Mouse (Mus musculus): ENCODE data around the gene Triml1. TPM values are rescaled to one million over a fixed set of nuclear protein-coding genes. Genes with fewer than 3 reads are reported as not detected.

Gene Triml1
- polyA plus RNA-seq (2012; rRNA removed), result not detected in 2 replicates

DNA sequence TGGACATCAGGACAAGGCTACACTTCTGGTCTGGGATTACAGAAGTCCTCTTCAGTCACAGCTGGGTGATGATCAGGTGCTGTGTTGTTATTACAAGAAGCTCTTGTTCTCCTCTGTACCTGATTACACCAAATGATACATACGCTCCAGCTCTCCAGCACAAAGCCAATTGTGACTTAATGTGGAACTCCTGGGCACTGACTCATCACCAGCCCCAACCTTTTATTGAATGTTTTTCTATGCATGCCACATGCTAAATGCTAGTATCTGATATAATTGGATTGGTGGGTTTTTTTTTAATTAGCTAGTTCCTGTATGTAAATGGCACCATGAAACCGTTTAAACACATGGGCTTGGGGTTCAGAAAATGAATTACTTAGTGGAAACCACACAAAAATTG is at the start of gene Triml1:
Triml1 (minus strand) TSS at position 101 of the 400 bp plus-strand sequence.
- Histone ChIP-seq H3K4me1 (ENCODE audit: control insufficient read depth, insufficient read depth, low read length) (no peaks in the 10 kb centered on the region), H3K27ac (ENCODE audit: insufficient read depth, low read length) (no peak within 1 kb of the TSS)
- TF ChIP-seq POLR2A (IDR thresholded peaks at IDR 0.05; ENCODE audit: extremely low read depth, insufficient read depth, low read length) (no peak), CTCF (IDR thresholded peaks at IDR 0.05; ENCODE audit: extremely low read depth, insufficient read depth, low read length) (no peak)

DNA sequence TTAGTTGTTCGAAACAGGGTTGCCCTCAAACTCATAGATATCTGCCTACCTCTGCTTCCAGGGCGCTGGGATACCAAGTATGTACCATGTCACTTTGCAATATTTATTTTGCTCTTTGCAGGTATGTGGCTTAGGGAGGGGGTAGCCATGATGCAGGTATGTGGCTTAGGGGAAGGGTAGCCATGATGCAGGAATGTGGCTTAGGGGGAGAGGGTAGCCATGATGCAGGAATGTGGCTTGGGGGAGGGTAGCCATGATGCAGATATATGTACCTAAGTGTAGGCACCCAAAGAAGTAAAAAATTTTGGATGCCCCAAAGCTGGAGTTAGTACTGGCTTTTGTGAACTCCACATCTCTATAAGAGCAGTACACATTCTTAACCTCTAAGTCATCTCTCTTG is 41.0 kb upstream of the Triml1 start:
- H3K4me3 ChIP-seq (ENCODE audit: insufficient read depth, low read length), result no peak overlapping the region
- no peaks in the 10 kb centered on the region for H3K4me1 ChIP-seq (ENCODE audit: control insufficient read depth, insufficient read depth, low read length)
- no peak overlapping the region for H3K27ac ChIP-seq (ENCODE audit: insufficient read depth, low read length)
- TF ChIP-seq CTCF (IDR thresholded peaks at IDR 0.05; ENCODE audit: extremely low read depth, insufficient read depth, low read length), result no peak
- TF ChIP-seq POLR2A (IDR thresholded peaks at IDR 0.05; ENCODE audit: extremely low read depth, insufficient read depth, low read length), result no peak

More for the DNA sequence above, at the start of gene Triml1:
- H3K4me3 ChIP-seq (ENCODE audit: insufficient read depth, low read length), result no peak within 1 kb of the TSS

DNA sequence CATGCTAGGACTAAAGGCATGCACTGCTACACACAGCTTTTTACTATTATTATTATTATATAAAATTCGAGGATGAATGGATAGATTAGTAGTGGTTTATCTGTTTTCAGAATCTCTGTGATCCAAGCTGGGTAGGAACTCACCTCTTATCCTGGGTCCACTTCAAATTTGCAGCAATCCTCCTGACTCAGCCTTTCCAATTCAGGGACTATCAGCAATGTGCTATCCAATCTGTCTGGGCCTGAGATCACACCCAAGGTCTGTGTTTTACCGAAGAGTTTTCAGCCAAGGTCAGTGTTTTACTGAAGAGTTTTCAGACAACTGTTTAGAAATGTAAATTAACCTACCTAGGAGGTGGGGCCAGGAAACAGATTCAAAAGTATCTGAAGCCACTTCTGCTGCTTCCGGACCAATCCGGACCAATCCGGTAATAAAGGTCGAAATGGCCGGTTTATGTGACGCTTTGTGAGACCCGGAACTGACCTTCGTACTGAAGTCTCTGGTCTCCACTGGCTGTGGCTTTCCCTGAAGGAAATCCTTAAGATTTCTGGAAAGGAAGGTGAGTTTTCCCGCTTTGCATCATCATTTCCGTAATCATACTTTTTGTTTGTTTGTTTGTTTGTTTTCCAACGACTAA is 38.9 kb upstream of the Triml1 start, which contains the start of gene Triml2:
Triml2 (plus strand) TSS at position 488 of the 637 bp plus-strand sequence.
- Histone ChIP-seq H3K4me1 (ENCODE audit: control insufficient read depth, insufficient read depth, low read length) (no peaks in the 10 kb centered on the region), H3K27ac (ENCODE audit: insufficient read depth, low read length) (no peak within 1 kb of the TSS), H3K4me3 (ENCODE audit: insufficient read depth, low read length) (no peak within 1 kb of the TSS)
- TF ChIP-seq POLR2A (IDR thresholded peaks at IDR 0.05; ENCODE audit: extremely low read depth, insufficient read depth, low read length) (no peak), CTCF (IDR thresholded peaks at IDR 0.05; ENCODE audit: extremely low read depth, insufficient read depth, low read length) (no peak)

DNA sequence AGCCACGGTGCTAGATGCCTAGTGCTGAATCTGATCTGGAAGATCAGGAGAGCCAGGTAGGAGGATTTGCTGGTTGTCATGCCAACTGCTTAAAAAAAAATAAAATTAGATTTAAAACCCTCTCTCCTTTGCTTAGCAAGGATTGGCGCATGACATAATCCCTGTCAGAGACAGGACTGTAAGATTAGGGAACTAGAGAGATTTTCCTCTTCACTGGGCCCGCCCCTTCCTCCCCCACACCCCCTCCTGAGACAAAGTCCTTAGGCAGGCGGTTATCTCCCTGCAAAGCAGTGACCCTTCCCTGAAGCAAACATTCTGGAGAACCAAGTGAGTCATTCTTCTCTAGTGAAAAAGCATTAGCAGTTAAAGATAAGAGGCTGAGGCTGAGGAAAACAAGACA is 37.9 kb upstream of the Triml1 start:
- TF ChIP-seq CTCF (IDR thresholded peaks at IDR 0.05; ENCODE audit: extremely low read depth, insufficient read depth, low read length) (no peak), POLR2A (IDR thresholded peaks at IDR 0.05; ENCODE audit: extremely low read depth, insufficient read depth, low read length) (no peak)
- no peak overlapping the region for H3K4me3 ChIP-seq (ENCODE audit: insufficient read depth, low read length)
- no peaks in the 10 kb centered on the region for H3K4me1 ChIP-seq (ENCODE audit: control insufficient read depth, insufficient read depth, low read length)
- H3K27ac ChIP-seq (ENCODE audit: insufficient read depth, low read length), result no peak overlapping the region

DNA sequence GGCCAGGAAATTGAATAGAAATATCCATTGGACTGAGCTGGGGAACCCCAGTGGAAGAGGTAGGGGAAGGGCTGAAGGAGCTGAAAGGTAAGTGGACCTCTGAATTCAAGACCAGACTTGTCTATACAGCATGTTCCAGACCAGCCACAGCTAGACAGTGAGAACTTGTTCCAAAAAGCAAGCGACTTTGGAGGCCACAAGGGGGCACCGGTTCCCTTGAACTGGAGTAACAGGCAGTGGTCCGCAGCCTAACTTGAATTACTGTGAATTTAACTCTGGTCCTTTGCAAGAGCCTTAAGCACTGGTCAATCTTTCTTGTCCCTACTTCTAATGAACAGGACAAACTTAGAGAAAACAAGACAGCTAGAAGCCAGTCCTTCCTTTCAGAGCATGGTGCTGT is 37.0 kb upstream of the Triml1 start:
- TF ChIP-seq CTCF (IDR thresholded peaks at IDR 0.05; ENCODE audit: extremely low read depth, insufficient read depth, low read length) (no peak), POLR2A (IDR thresholded peaks at IDR 0.05; ENCODE audit: extremely low read depth, insufficient read depth, low read length) (no peak)
- no peaks in the 10 kb centered on the region for H3K4me1 ChIP-seq (ENCODE audit: control insufficient read depth, insufficient read depth, low read length)

DNA sequence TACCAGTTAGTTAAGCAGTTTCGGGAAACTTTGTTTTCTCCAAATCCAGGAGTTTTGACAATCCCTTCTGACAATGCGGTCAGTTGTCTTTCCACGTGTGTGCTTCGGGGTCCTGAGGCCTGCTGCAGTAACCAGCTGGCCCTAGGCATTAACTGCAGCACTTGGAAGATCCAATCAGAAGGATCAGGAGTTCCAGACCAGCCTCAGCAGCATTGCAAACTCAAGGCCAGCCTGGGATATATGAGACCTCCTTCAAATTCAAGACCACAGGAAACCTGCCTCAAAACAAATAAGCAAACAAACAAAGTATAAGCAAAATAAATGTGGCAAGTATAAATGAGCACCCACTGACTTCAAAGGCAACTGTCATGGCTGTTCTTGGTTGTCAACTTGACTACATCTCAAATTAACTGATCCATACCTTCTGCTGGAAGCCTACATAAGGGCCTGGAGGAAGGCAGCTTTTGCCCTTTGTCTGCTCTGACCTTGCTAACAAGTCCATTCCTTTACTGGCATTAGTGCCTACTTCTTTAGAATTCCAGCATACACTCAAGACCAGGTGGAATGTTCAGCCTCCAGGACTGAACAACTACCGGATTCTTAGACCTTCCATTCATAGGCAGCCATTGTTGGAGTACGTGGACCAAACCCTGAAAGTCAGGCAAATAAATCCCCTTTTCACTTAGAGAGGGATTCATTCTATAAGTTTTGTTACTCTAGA is 35.6 kb upstream of the Triml1 start:
- Histone ChIP-seq H3K4me1 (ENCODE audit: control insufficient read depth, insufficient read depth, low read length) (no peaks in the 10 kb centered on the region), H3K4me3 (ENCODE audit: insufficient read depth, low read length) (no peak overlapping the region), H3K27ac (ENCODE audit: insufficient read depth, low read length) (no peak overlapping the region)
- TF ChIP-seq CTCF (IDR thresholded peaks at IDR 0.05; ENCODE audit: extremely low read depth, insufficient read depth, low read length) (no peak), POLR2A (IDR thresholded peaks at IDR 0.05; ENCODE audit: extremely low read depth, insufficient read depth, low read length) (no peak)

More for the DNA sequence above, 37.0 kb upstream of the Triml1 start:
- H3K4me3 ChIP-seq (ENCODE audit: insufficient read depth, low read length), result no peak overlapping the region
- no peak overlapping the region for H3K27ac ChIP-seq (ENCODE audit: insufficient read depth, low read length)

DNA sequence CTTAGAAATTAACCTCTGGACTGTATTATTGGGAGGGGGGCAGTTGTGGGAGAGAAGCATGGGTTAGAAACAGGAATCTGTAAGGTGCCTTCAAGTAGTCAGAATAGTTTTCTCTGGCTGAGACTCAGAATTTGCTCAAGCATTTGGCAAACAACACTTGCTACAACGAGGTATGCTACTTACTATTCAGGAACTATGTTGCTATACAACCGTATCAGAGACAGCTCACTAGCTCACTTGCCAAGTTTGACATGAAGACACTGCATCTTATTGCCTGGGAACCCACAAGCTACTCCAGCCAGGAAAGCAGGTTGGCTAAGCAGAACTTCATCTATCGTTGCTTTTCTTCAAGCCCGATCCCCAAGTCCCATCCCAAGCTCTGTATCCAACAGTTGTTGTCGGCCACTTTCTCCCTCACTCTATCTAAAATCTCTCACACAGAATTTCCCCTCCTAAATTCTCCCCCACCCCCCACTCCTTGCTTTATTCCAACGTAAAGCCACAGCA is 28.0 kb upstream of the Triml1 start:
- Histone ChIP-seq H3K27ac (ENCODE audit: insufficient read depth, low read length) (no peak overlapping the region), H3K4me1 (ENCODE audit: control insufficient read depth, insufficient read depth, low read length) (no peaks in the 10 kb centered on the region), H3K4me3 (ENCODE audit: insufficient read depth, low read length) (no peak overlapping the region)
- TF ChIP-seq CTCF (IDR thresholded peaks at IDR 0.05; ENCODE audit: extremely low read depth, insufficient read depth, low read length), result no peak
- no peak for TF ChIP-seq POLR2A (IDR thresholded peaks at IDR 0.05; ENCODE audit: extremely low read depth, insufficient read depth, low read length)

DNA sequence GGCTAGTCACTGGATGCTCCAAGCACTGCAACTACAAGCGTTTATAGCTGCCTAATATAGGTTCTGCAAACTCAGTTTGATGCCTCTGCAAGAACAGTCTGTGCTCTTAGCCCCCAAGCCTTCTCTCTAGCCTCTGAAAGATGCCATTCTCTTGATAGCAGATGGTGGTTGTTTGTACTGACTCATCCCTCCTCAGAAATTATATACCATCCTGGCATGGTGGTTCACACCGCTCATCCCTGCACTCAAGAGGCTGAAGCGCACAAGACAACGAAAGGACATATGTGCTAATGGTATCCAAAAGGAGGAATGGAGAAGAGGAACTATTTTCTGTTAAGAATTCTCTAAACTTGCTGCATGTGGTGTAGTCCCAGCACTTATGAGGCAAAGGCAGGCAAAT is 26.8 kb upstream of the Triml1 start:
- Histone ChIP-seq H3K4me3 (ENCODE audit: insufficient read depth, low read length) (no peak overlapping the region), H3K4me1 (ENCODE audit: control insufficient read depth, insufficient read depth, low read length) (no peaks in the 10 kb centered on the region), H3K27ac (ENCODE audit: insufficient read depth, low read length) (no peak overlapping the region)
- TF ChIP-seq CTCF (IDR thresholded peaks at IDR 0.05; ENCODE audit: extremely low read depth, insufficient read depth, low read length) (no peak), POLR2A (IDR thresholded peaks at IDR 0.05; ENCODE audit: extremely low read depth, insufficient read depth, low read length) (no peak)

DNA sequence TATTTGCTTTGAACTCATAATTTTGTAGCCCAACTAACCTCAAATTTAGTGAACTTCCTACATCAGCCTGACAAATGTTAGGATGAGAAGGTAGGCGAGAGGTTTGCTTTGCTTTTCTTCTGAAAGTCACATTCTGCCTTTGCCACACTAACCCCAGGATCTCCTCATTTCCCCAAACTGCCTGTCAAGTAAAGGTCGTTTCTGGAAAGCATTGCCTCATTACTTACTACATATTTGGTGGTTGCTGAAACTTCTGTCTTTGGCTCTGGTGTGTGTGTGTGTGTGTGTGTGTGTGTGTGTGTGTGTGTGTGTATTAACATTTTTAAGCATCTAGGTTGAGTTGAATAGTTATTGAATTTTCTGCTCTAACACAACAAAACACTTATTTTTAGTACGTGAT is 23.2 kb upstream of the Triml1 start:
- H3K27ac ChIP-seq (ENCODE audit: insufficient read depth, low read length), result no peak overlapping the region
- no peak for TF ChIP-seq CTCF (IDR thresholded peaks at IDR 0.05; ENCODE audit: extremely low read depth, insufficient read depth, low read length)
- H3K4me1 ChIP-seq (ENCODE audit: control insufficient read depth, insufficient read depth, low read length), result no peaks in the 10 kb centered on the region
- H3K4me3 ChIP-seq (ENCODE audit: insufficient read depth, low read length), result no peak overlapping the region

DNA sequence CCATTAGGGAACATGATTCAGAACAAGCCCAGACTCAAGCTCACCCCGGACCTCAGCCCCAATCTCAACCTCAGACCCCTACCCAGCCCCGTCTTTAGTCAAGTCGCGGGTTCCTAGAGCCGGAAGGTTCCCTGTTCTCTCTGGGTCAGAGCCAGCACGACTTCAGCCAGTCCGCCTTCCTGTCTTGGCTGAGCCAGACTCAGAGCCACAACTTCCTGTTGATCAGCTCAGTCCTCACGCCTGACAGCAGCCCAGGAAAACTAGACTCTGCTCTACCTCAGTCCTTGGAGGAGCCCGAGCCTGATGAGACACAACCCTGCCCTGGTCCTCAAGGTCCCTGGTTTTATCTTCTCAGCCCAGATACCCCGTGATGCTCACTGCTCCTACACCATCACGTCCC is 22.0 kb upstream of the Triml1 start:
- Histone ChIP-seq H3K27ac (ENCODE audit: insufficient read depth, low read length) (no peak overlapping the region), H3K4me1 (ENCODE audit: control insufficient read depth, insufficient read depth, low read length) (no peaks in the 10 kb centered on the region), H3K4me3 (ENCODE audit: insufficient read depth, low read length) (no peak overlapping the region)
- no peak for TF ChIP-seq POLR2A (IDR thresholded peaks at IDR 0.05; ENCODE audit: extremely low read depth, insufficient read depth, low read length)
- TF ChIP-seq CTCF (IDR thresholded peaks at IDR 0.05; ENCODE audit: extremely low read depth, insufficient read depth, low read length), result no peak

All from cortical plate, adult 2 months (tissue).